Mouse (Mus musculus) MEL-GATA-1-ER (cell line): ENCODE data around the gene Egfl7.

Source experiments
- DNase-seq: peaks from one replicate; pipeline ENCODE4 v3.0.0-alpha.2; 2012; ENCODE audit warnings: low read depth; ENCODE audit errors: extremely low read depth

The Egfl7 gene

DNA sequence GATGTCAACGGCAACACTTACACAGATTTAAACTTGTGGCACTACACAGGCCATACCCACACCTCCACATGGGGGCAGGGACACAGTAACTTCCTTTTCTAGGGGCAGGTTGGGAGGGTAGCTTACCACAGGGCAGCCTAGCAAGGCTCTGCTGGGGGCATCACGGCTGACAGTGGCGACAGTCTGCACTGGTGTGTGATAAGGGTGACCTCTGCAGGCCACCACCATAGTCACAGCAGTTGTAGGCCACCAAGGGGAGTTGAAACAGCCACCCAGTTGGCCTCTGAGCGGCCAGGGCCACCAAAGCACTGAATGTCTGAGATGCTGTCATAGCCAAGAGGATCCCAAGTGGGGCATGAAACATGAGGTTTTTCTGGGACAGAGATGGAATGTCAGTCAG, 13.6 kb upstream of the Egfl7 start:
- DNase-seq, result no peak

DNA sequence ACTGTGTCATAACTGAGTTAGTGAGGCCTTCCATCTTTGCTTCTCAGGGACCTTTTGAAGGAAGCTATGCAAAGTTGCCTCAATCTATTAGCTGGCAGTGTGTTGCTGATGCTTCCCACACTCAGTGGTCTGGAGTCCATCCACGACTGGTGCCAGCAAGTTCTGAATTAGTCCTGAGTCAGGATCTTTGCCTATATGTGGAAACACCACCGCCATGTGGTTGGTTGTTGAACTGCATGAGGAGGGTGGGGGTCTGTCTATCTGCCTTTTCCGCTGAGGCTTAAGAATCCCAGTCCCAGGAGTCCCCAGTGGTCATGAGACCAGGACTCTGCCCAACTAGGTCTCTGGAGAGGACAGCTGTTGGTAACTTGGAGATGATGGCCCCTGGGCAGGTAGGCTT, 9.8 kb upstream of the Egfl7 start:
- DNase-seq, result no peak

DNA sequence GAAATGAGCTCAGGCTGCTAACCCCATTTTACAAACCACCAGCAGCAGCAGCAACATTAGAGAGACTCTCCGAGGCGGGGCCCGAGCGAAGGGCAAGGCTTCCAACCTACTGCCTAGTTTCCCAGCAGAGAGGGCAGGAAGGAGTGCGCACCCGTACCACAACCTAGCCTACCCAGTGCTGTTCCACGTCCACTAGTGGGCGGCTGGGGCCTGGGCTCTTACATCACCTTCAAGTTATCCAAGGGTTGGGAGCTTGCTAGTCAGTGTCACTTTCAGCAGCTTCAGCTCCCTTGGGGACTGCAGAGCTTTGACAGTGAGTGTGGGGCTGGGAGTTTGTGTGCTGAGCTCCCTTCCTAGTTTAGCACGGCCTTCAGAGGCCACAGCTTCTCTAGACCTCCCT, 8.4 kb upstream of the Egfl7 start:
- no peak for DNase-seq

DNA sequence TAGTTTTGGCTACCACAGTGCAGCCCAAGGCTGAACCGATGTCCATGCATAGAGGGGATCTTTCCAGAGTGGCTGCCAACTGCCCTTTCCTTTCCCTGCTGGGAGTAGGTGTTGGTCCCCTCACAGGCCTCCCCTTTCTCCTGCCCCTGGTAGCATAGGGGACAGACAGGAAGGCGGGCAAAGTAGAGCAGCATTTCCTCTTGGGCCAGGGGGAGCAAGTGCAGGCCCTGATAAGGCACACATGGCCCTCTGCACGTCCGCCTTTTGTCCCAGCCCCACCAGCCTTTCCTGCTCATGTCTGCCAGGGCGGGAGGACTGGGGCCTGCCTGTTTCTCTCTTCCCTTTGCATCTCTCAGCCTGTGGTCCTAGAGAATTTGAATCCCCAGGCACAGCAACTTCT, 8.0 kb upstream of the Egfl7 start:
- DNase-seq, result peak; percentile 84

- no peak for DNase-seq
Measured at GRCm38 (mm10) chr2:26573396-26573795, 6.4 kb upstream of the Egfl7 start.

DNA sequence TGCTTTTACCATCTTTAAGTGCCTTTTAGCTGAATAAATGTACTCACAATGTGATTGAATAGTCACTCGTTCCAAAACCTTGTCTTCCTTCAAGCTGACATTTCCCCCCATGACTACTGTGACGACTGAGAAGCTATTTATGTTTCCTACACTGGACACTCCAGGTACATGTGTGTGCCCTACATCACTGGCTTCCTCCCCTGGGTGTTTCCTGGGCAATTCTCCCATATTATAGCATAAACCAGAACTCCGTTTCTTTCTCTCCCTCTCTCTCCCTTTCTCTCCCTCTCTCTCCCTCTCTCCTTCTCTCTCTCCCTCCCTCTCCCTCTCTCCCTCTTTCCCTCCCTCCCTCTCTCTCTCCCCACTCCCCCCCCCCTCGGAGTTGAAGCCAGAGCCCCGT, 6.0 kb upstream of the Egfl7 start:
- no peak for DNase-seq

DNA sequence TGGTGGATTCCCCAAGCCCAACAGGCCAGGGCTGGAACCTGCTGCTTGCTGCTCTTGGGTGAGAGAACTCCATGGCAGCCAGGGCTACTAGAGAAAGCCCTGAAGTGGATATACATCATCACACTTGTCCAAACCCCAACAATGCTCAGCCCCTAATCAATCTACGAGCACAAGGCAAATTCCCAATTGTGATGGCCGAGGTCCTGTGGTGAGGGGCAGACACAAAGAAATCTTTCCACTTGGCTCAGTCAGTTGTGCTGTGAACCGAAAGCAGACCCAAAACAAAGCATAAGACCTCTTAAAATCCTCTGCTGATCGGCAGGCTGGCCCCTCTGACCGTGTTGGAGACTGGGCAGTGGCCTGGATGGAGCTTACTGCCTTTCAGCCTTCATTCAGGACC, 5.0 kb upstream of the Egfl7 start:
- DNase-seq, result no peak

DNA sequence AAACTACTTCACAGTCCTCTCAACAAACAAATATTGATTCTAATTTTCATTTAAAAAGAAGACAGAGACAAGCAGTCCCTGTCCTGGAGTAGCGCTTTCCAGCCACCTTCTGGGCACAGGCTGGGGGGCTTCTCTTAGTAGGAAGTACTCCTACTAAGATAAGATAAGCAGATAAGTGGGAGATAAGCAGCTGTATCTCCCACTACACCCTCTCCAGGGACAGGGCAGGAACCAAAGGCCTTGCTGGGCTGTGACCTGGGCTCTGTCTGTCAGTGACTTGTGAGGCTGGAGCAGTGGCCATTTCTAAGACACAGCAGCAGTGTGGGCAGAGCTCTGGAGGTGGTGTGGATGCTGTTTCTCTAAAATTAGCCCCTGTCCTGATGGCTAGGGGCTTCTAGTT, 4.4 kb upstream of the Egfl7 start:
- no peak for DNase-seq

DNA sequence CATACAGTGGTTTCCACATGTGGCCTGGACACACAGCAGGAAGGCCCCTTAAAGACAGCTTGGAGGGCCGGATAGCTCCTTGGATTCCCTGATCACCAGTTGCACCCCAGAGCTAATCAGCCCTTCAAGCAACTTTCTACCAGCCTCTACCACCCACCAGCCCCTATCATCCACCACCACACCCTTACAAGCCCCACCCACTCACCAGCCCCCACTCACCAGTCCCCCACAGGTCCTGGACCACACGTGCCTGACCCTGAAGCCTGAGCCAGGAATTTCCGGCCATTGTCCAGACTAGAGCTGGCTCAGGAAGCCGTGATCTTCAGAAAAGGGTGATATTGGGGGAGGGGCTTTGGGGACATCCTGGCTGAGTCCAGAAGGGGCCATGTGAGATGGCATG, 3.9 kb upstream of the Egfl7 start:
- DNase-seq, result peak; percentile 67

DNA sequence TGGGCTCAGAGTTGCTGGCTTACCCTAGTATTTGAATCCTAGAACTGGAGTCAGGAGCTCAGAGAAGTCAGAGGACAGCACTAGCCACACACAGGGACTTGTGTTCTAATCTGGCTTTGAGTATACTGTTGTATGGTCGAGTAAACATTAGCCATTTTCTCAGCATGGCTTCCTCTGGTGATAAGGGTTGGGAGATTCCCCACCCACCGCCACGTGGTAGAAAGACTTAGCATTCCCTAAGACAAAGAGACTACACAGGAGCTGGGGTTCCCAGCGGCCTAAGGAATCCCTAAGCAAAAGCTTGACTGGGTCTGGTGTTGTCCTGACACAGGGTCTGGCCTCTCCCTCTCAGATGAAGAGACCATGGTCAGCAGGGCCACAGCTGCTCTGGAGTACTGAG, 3.4 kb upstream of the Egfl7 start:
- no peak for DNase-seq

GRCm38 (mm10) chr2:26578369-26578768, 1.4 kb upstream of the Egfl7 start:
- DNase-seq, result no peak

GRCm38 (mm10) chr2:26580751-26581150, 937 bp downstream of the Egfl7 start:
- no peak for DNase-seq

DNA sequence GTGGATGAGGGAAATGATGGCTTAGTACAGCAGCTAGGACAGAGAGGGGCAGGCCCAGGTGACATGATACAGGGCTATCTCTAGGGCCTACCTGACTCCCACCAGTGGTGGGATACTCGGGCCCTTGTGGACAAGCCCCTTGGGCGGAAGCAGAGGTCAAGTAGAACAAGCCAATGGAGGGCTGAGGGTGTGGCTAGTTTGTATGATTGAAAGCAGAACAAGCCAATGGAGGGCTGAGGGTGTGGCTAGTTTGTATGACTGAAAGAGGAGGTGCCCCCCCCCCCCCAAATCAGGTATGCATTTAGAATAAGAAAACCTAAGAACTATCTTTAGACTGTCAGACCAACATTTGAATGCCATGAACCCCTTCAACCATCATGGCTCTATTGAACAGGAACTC, 2.4 kb downstream of the Egfl7 start:
- DNase-seq, result no peak

DNA sequence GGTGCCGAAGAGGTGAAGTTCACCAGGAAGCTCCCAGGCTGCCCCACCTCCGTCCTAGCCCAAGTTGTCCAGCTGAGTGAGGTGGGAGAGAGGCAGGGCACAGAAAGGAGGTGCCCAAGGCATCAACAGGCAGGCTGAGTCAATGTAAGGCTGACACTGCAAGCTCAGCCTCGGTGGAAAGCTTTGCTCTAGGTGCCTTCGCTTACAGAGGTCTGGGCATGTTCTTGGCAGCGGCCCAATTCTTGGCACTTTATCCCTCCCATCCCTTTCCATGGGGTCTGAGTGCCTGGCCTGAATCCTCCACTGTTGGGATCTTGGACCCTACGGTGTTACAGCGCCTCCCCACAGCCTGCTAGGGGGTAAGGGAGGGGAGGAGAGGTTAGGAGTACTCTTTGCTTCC, 2.9 kb downstream of the Egfl7 start:
- DNase-seq, result no peak

GRCm38 (mm10) chr2:26583640-26584039, 3.8 kb downstream of the Egfl7 start:
- DNase-seq, result no peak

- DNase-seq, result no peak
Measured at GRCm38 (mm10) chr2:26585713-26586112, 5.9 kb downstream of the Egfl7 start.

DNA sequence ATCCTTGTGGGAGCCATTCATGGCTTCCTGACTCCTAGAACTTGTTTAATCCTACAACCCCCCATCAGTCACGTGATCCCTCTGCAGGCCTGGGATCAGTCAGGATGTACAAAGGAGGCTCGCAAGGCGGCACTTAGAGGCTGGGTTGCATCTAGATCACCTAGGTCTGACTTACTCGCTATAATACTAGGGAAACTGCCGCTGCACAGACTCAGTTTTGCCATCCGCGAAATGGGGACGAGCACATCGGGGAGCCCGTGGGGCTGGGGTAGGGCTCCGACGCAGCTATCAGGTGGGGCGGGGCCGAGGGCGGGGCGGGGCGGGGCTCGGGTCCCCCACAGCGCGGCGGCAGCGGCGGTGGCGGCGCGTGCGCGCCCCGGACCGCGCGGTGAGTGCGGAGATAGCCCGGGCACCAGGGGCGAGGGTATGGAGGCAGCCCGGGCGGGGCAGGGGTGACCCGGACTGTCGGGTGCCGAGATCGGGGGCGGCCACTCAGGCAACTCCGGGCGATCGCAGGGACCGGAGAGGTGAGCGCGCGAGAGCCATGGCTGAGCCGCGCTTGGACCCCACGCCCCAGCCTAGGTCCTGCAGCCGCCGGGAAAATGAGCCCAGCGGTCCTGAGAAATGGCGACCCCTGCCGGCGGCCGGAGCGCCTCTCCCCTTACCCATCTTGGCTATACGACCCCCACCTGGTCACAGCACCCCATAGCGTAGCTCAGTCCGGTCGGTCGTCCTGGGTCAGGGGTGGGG, 6.7 kb downstream of the Egfl7 start, which contains the start of gene Gm20532:
TSS of gene Gm20532 (plus strand) at position 346 of the 750 bp plus-strand sequence.
- DNase-seq, result no peak

- no peak for DNase-seq
Measured at GRCm38 (mm10) chr2:26587044-26587405, 7.2 kb downstream of the Egfl7 start.

DNA sequence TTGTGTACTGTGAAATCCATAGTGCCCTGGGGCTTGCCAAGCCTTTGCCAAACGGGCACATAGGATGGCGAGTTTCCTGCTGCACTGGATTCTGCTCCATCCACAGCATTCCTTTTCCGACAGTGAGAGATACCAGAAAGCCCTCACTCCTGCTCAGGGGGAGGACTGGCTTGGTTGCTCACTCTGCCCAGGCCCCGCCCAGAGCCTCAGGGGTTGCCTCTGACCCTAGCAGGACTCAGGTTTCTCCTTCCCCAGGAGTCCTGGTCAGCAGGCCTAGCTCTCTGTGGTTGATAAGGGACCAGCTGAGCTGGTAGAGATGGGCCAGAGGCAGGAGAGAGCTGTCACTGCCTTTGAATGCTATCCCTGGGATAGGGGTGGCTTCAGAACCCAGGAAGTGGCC, 8.8 kb downstream of the Egfl7 start:
- DNase-seq, result no peak

DNA sequence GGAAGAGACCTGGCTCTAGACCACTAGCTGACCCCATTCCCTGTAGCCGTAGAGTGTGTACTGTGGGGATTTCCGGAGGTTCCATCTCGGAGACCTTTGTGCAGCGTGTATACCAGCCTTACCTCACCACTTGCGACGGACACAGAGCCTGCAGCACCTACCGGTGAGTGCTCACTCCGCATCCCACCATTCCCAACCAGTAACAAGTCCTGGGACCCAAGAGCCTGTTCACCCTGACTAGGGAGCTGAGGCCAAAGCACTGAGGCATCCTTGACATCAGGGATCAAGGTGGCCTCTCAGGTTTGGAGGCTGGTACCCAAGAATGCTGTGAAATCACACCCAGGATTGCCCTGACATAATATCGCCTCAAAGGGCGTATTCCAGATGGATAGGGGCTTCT, 9.5 kb downstream of the Egfl7 start:
- DNase-seq, result no peak

DNA sequence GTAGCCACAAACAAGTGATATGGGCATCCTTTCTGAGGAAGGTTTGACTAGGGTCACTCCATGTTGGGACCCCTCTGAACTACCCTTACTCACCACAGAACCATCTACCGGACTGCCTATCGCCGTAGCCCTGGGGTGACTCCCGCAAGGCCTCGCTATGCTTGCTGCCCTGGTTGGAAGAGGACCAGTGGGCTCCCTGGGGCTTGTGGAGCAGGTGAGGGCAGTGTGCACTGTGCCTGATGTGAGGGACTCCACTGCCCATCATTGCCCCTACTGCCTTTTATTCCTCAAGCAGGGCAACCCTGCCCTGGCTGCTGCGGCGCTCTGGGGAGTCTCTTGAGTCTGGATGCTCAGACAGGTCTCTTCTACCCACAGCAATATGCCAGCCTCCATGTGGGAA, 10.5 kb downstream of the Egfl7 start:
- no peak for DNase-seq

- no peak for DNase-seq
Measured at GRCm38 (mm10) chr2:26590962-26591361, 11.1 kb downstream of the Egfl7 start.

DNA sequence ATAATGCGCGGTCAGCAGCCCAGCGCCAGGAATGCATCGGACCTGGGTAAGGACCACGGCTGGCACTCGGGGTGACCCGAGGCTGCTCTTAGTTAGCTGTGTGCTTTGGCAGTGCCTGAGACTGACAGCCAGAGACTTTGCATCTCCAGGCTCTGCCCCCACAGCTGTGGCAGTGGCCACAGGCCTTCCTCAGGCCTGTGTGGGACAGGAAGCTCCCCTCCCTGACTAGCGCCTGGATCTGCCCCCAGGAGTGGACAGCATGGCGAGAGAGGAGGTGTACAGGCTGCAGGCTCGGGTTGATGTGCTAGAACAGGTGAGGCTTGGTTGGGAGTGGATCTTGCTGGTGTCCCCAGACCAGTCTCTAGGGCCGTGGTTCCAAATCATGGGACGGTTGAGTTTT, 11.6 kb downstream of the Egfl7 start:
- no peak for DNase-seq
